Mouse (Mus musculus) lung, postnatal 0 days (tissue): ENCODE results near the gene Ehd3. TPM values are rescaled to one million over a fixed set of nuclear protein-coding genes. Genes with fewer than 3 reads are reported as not detected.

Source experiments
- ATAC-seq: fragments of 200-750 bp; cut with Nextera tagmentation; 2 replicates; pipeline ENCODE4 v1.8.0; 2017; ENCODE audit warnings: moderate library complexity
- DNase-seq: peaks from one replicate; pipeline ENCODE4 v3.0.0-alpha.2; 2016; ENCODE audit warnings: low spot score
- H3K27ac ChIP-seq: fragments of 300-500 bp; sonication (generic); 2 replicates; pipeline ENCODE4 v1.5.1; 2014; ENCODE audit warnings: antibody characterized with exemption, mild to moderate bottlenecking, low read length, mixed read lengths
- H3K27me3 ChIP-seq: fragments of 300-500 bp; sonication (generic); replicated peaks from 2 replicates; pipeline ENCODE4 v1.6.1; 2014; ENCODE audit warnings: low read length, mixed read lengths; ENCODE audit not compliant: insufficient read depth
- H3K36me3 ChIP-seq: fragments of 300-500 bp; sonication (generic); 2 replicates; pipeline ENCODE4 v1.6.1; 2014; ENCODE audit warnings: low read length, mixed read lengths; ENCODE audit not compliant: insufficient read depth
- H3K4me1 ChIP-seq: fragments of 300-500 bp; sonication (generic); 2 replicates; pipeline ENCODE4 v1.6.1; 2014; ENCODE audit warnings: antibody characterized with exemption, low read depth, low read length, mixed read lengths; ENCODE audit not compliant: insufficient read depth
- H3K4me2 ChIP-seq: fragments of 300-500 bp; sonication (generic); replicated peaks from 2 replicates; pipeline ENCODE4 v1.6.1; 2014; ENCODE audit warnings: low read depth, mild to moderate bottlenecking, low read length, moderate library complexity, mixed read lengths
- H3K4me3 ChIP-seq: fragments of 300-500 bp; sonication (generic); 2 replicates; pipeline ENCODE4 v1.5.1; 2014; ENCODE audit warnings: low read depth, low read length
- H3K9ac ChIP-seq: fragments of 300-500 bp; sonication (generic); replicated peaks from 2 replicates; pipeline ENCODE4 v1.6.1; 2014; ENCODE audit warnings: low read depth, mild to moderate bottlenecking
- H3K9me3 ChIP-seq: fragments of 300-500 bp; sonication (generic); 2 replicates; pipeline ENCODE4 v1.6.1; 2016; ENCODE audit warnings: low read length, mixed read lengths
- CTCF ChIP-seq: IDR thresholded peaks from 2 replicates; pipeline ENCODE4 v1.5.1; 2016; ENCODE audit warnings: antibody characterized with exemption, mild to moderate bottlenecking
- EP300 ChIP-seq: IDR thresholded peaks from 2 replicates; pipeline ENCODE4 v1.6.1; 2016; ENCODE audit warnings: antibody characterized with exemption, mild to moderate bottlenecking, control low read depth
- WGBS: fragments of 180-500 bp; shearing (Covaris S2); extraction: QIAGEN DNeasy Blood & Tissue Kit; methylation state at CpG from one replicate; pipeline ENCODE4 v1.1.7; 2014; 5-methylcytosine and 5-hydroxymethylcytosine counted together
- polyA plus RNA-seq: library from polyadenylated mRNA; unstranded; fragments of >200 nt; fragmentation: Nextera tagmentation; extraction: Ambion mirVana; gene quantifications from 2 replicates; pipeline ENCODE4 v1.2.1, GENCODE M21; 2015

Ehd3 gene
- polyA plus RNA-seq, 1 experiment from 2014 or later = 4.7 TPM

GRCm38 (mm10) chr17:73823121-73824021, 19.4 kb downstream of the Ehd3 start:
- DNase-seq (no peak), ATAC-seq (no peak)
- TF ChIP-seq CTCF (no peak), EP300 (no peak)
- no peak overlapping the region for H3K4me2 ChIP-seq
- no peaks in the 10 kb centered on the region for H3K9me3 ChIP-seq
- H3K4me3 ChIP-seq = no peak overlapping the region
- WGBS = 80% methylated on average over 17 of the region's 17 CpGs
- H3K27me3 ChIP-seq = no peaks in the 10 kb centered on the region
- H3K36me3 ChIP-seq = no peaks in the 10 kb centered on the region
- no peak overlapping the region for H3K9ac ChIP-seq
- no peak overlapping the region for H3K27ac ChIP-seq
- H3K4me1 ChIP-seq = no peaks in the 10 kb centered on the region

GRCm38 (mm10) chr17:73824022-73824340, 20.0 kb downstream of the Ehd3 start:
- no peaks in the 10 kb centered on the region for H3K36me3 ChIP-seq
- 76% methylated on average over 6 of the region's 6 CpGs for WGBS
- H3K27me3 ChIP-seq = no peaks in the 10 kb centered on the region
- TF ChIP-seq CTCF (no peak), EP300 (no peak)
- no peak overlapping the region for H3K4me3 ChIP-seq
- ATAC-seq = no peak
- no peak overlapping the region for H3K9ac ChIP-seq
- H3K9me3 ChIP-seq = no peaks in the 10 kb centered on the region
- DNase-seq = no peak
- H3K4me1 ChIP-seq = no peaks in the 10 kb centered on the region
- no peak overlapping the region for H3K4me2 ChIP-seq
- H3K27ac ChIP-seq = no peak overlapping the region

- ATAC-seq (no peak), DNase-seq (no peak)
- no peak overlapping the region for H3K4me2 ChIP-seq
- no peak overlapping the region for H3K27ac ChIP-seq
- no peaks in the 10 kb centered on the region for H3K27me3 ChIP-seq
- H3K9me3 ChIP-seq = no peaks in the 10 kb centered on the region
- no peak overlapping the region for H3K9ac ChIP-seq
- H3K4me3 ChIP-seq = no peak overlapping the region
- no peaks in the 10 kb centered on the region for H3K4me1 ChIP-seq
- WGBS = 70% methylated on average over 6 of the region's 6 CpGs
- TF ChIP-seq CTCF = no peak
- TF ChIP-seq EP300 = no peak
- no peaks in the 10 kb centered on the region for H3K36me3 ChIP-seq
These were observed 22.2 kb downstream of the Ehd3 start for GRCm38 (mm10) chr17:73826106-73826505.

- H3K9me3 ChIP-seq = no peaks in the 10 kb centered on the region
- no peaks in the 10 kb centered on the region for H3K4me1 ChIP-seq
- no peaks in the 10 kb centered on the region for H3K27me3 ChIP-seq
- no peak overlapping the region for H3K27ac ChIP-seq
- ATAC-seq (no peak), DNase-seq (no peak)
- H3K4me3 ChIP-seq = no peak overlapping the region
- no peak overlapping the region for H3K9ac ChIP-seq
- no peak overlapping the region for H3K4me2 ChIP-seq
- TF ChIP-seq CTCF (no peak), EP300 (no peak)
- H3K36me3 ChIP-seq = no peaks in the 10 kb centered on the region
- 93% methylated on average over 11 of the region's 11 CpGs for WGBS
These were observed 23.5 kb downstream of the Ehd3 start for GRCm38 (mm10) chr17:73827446-73827845.

- no peak overlapping the region for H3K4me2 ChIP-seq
- no peaks in the 10 kb centered on the region for H3K36me3 ChIP-seq
- no peaks in the 10 kb centered on the region for H3K27me3 ChIP-seq
- H3K4me3 ChIP-seq = no peak overlapping the region
- no peaks in the 10 kb centered on the region for H3K9me3 ChIP-seq
- ATAC-seq (no peak), DNase-seq (no peak)
- WGBS = 83% methylated on average over 1 of the region's 1 CpGs
- no peak for TF ChIP-seq CTCF
- TF ChIP-seq EP300 = no peak
- H3K4me1 ChIP-seq = no peaks in the 10 kb centered on the region
- H3K27ac ChIP-seq = no peak overlapping the region
- no peak overlapping the region for H3K9ac ChIP-seq
These were observed 26.6 kb downstream of the Ehd3 start for GRCm38 (mm10) chr17:73830511-73830910.

GRCm38 (mm10) chr17:73831427-73831826, 27.5 kb downstream of the Ehd3 start:
- Histone ChIP-seq H3K27ac (no peak overlapping the region), H3K36me3 (no peaks in the 10 kb centered on the region), H3K27me3 (no peaks in the 10 kb centered on the region), H3K9me3 (no peaks in the 10 kb centered on the region), H3K4me1 (no peaks in the 10 kb centered on the region), H3K4me2 (no peak overlapping the region), H3K9ac (no peak overlapping the region), H3K4me3 (no peak overlapping the region)
- DNase-seq (no peak), ATAC-seq (no peak)
- TF ChIP-seq EP300 = no peak
- no peak for TF ChIP-seq CTCF
- 60% methylated on average over 4 of the region's 4 CpGs for WGBS
